Mouse (Mus musculus) embryonic facial prominence, embryonic 13.5 days (tissue): ENCODE measurements around the gene Stard9. TPM values are rescaled to one million over a fixed set of nuclear protein-coding genes. Genes with fewer than 3 reads are reported as not detected.

Experiments
- ATAC-seq: fragments of 200-750 bp; cut with Nextera tagmentation; 2 replicates; pipeline ENCODE4 v1.8.0; 2017; ENCODE audit warnings: low read depth; ENCODE audit not compliant: insufficient number of reproducible peaks, insufficient read depth, low FRiP score, low TSS enrichment
- H3K27ac ChIP-seq: fragments of 300-500 bp; sonication (generic); 2 replicates; pipeline ENCODE4 v1.5.1; 2015; ENCODE audit warnings: moderate library complexity, mild to moderate bottlenecking, inconsistent platforms
- H3K27me3 ChIP-seq: fragments of 300-500 bp; sonication (generic); 2 replicates; pipeline ENCODE4 v1.6.1; 2015; ENCODE audit warnings: mild to moderate bottlenecking, inconsistent platforms
- H3K36me3 ChIP-seq: fragments of 300-500 bp; sonication (generic); 2 replicates; pipeline ENCODE4 v1.6.1; 2015; ENCODE audit warnings: mild to moderate bottlenecking, inconsistent platforms
- H3K4me1 ChIP-seq: fragments of 300-500 bp; sonication (generic); 2 replicates; pipeline ENCODE4 v1.6.1; 2015; ENCODE audit warnings: inconsistent platforms
- H3K4me2 ChIP-seq: fragments of 300-500 bp; sonication (generic); 2 replicates; pipeline ENCODE4 v1.6.1; 2015; ENCODE audit warnings: moderate library complexity, mild to moderate bottlenecking, inconsistent platforms
- H3K4me3 ChIP-seq: fragments of 300-500 bp; sonication (generic); 2 replicates; pipeline ENCODE4 v1.5.1; 2015; ENCODE audit warnings: mild to moderate bottlenecking, inconsistent platforms
- H3K9ac ChIP-seq: fragments of 300-500 bp; sonication (generic); 2 replicates; pipeline ENCODE4 v1.6.1; 2015; ENCODE audit warnings: mild to moderate bottlenecking, inconsistent platforms
- H3K9me3 ChIP-seq: fragments of 300-500 bp; sonication (generic); 2 replicates; pipeline ENCODE4 v1.6.1; 2016; ENCODE audit warnings: inconsistent platforms
- WGBS: fragments of 180-500 bp; shearing (Covaris S2); methylation state at CpG from one replicate; pipeline ENCODE4 v1.1.7; 2015; ENCODE audit warnings: mixed read lengths; 5-methylcytosine and 5-hydroxymethylcytosine counted together
- polyA plus RNA-seq: library from polyadenylated mRNA; unstranded; fragments of >200 nt; fragmentation: Nextera tagmentation; extraction: Ambion mirVana; gene quantifications from 2 replicates; pipeline ENCODE4 v1.2.1, GENCODE M21; 2015

Stard9 gene
- polyA plus RNA-seq, 1 experiment from 2014 or later: 4.7 TPM

GRCm38 (mm10) chr2:120628076-120628865 lies 650 bp upstream of the Stard9 start:
- H3K27ac ChIP-seq: peak overlapping the region; percentile 53; the same call in 1 of the 2 replicates
- 27% methylated on average over 10 of the region's 10 CpGs for WGBS
- no peak for ATAC-seq
- H3K9ac ChIP-seq: 0 out of 2 replicates have a peak overlapping the region, but pooled peaks have one; percentile 37
- 0 out of 2 replicates have a peak, but pooled peaks cover 5% of the 10 kb centered on the region for H3K36me3 ChIP-seq
- H3K4me3 ChIP-seq: peak overlapping the region; percentile 66
- peak overlapping the region; percentile 75 for H3K4me2 ChIP-seq
- no peaks in the 10 kb centered on the region for H3K27me3 ChIP-seq
- no peaks in the 10 kb centered on the region for H3K9me3 ChIP-seq
- peaks cover 11% of the 10 kb centered on the region for H3K4me1 ChIP-seq

DNA sequence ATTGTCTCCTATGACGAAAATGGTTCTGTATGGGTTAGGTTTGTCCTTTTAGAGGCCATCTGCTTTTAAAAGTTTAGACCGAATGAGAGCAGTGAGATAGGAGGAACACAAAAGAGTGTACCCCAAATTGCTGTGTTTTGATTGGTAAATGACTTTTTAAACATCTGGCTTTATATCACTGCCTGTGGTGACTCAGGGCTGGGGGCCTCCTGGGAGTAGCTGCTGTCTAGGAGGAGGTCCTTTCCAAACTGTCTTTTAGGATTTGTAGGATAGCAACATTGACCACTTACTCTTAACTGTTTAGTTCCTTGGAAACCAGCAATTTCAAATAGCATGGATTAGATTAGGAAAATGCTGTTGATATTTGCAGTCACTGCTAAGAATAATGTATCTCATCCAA lies 1.3 kb downstream of the Stard9 start:
- Histone ChIP-seq H3K9ac (no peak overlapping the region), H3K4me1 (peaks cover 11% of the 10 kb centered on the region), H3K9me3 (no peaks in the 10 kb centered on the region), H3K4me3 (no peak overlapping the region), H3K27ac (no peak overlapping the region), H3K27me3 (no peaks in the 10 kb centered on the region), H3K4me2 (peak overlapping the region; percentile 75), H3K36me3 (peaks cover 12% of the 10 kb centered on the region)
- no peak for ATAC-seq
- 76% methylated on average over 2 of the region's 2 CpGs for WGBS

- no peak overlapping the region for H3K27ac ChIP-seq
- WGBS: 76% methylated on average over 2 of the region's 2 CpGs
- no peak overlapping the region for H3K4me2 ChIP-seq
- no peaks in the 10 kb centered on the region for H3K27me3 ChIP-seq
- no peak for ATAC-seq
- H3K36me3 ChIP-seq: peaks cover 16% of the 10 kb centered on the region
- no peak overlapping the region for H3K4me3 ChIP-seq
- no peak overlapping the region for H3K9ac ChIP-seq
- H3K9me3 ChIP-seq: no peaks in the 10 kb centered on the region
- H3K4me1 ChIP-seq: peaks cover 11% of the 10 kb centered on the region
Observed at GRCm38 (mm10) chr2:120630655-120631054, 1.7 kb downstream of the Stard9 start.

DNA sequence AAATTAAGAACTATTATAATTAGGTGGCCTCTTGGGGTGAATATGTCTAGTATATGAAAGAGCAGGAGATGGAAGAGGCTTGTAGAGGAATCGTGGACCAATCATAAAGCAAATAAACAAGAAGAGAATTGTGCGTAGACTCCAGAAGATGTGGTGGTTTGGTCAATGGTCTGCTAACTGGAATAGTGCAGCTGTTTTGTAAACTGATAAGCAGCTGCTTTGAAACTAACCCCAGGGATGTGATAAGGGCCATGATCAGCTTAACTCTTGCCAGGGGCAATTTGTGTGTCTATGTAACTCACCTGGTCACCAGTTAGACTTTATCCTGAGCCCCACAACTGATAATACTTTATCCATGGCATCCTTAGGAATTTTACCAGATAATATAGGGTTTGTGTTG lies 2.6 kb downstream of the Stard9 start:
- Histone ChIP-seq H3K9ac (no peak overlapping the region), H3K36me3 (peaks cover 16% of the 10 kb centered on the region), H3K4me3 (no peak overlapping the region), H3K27me3 (no peaks in the 10 kb centered on the region), H3K4me1 (peaks cover 11% of the 10 kb centered on the region), H3K4me2 (no peak overlapping the region), H3K27ac (no peak overlapping the region), H3K9me3 (no peaks in the 10 kb centered on the region)
- ATAC-seq: no peak
- WGBS: 87% methylated on average over 2 of the region's 2 CpGs

GRCm38 (mm10) chr2:120631957-120632356 lies 3.0 kb downstream of the Stard9 start:
- Histone ChIP-seq H3K9me3 (no peaks in the 10 kb centered on the region), H3K4me1 (peaks cover 11% of the 10 kb centered on the region), H3K27me3 (no peaks in the 10 kb centered on the region), H3K9ac (no peak overlapping the region), H3K36me3 (peaks cover 16% of the 10 kb centered on the region), H3K4me2 (no peak overlapping the region), H3K27ac (no peak overlapping the region), H3K4me3 (no peak overlapping the region)
- no peak for ATAC-seq
- 84% methylated on average over 4 of the region's 4 CpGs for WGBS

GRCm38 (mm10) chr2:120640835-120641234 lies 11.9 kb downstream of the Stard9 start:
- Histone ChIP-seq H3K27me3 (no peaks in the 10 kb centered on the region), H3K4me3 (no peak overlapping the region), H3K4me1 (no peaks in the 10 kb centered on the region), H3K27ac (no peak overlapping the region), H3K9ac (no peak overlapping the region), H3K4me2 (no peak overlapping the region), H3K9me3 (no peaks in the 10 kb centered on the region), H3K36me3 (peaks cover 6% of the 10 kb centered on the region; the same call in 1 of the 2 replicates)
- ATAC-seq: no peak
- WGBS: 91% methylated on average over 8 of the region's 8 CpGs

- no peaks in the 10 kb centered on the region for H3K27me3 ChIP-seq
- H3K36me3 ChIP-seq: peaks cover 6% of the 10 kb centered on the region; the same call in 1 of the 2 replicates
- H3K4me2 ChIP-seq: no peak overlapping the region
- H3K27ac ChIP-seq: no peak overlapping the region
- 76% methylated on average over 7 of the region's 7 CpGs for WGBS
- ATAC-seq: no peak
- H3K9ac ChIP-seq: no peak overlapping the region
- H3K4me1 ChIP-seq: peaks cover 5% of the 10 kb centered on the region; the same call in 1 of the 2 replicates
- H3K4me3 ChIP-seq: no peak overlapping the region
- H3K9me3 ChIP-seq: no peaks in the 10 kb centered on the region
Observed at GRCm38 (mm10) chr2:120643836-120644235, 14.9 kb downstream of the Stard9 start.

GRCm38 (mm10) chr2:120646777-120647176 lies 17.9 kb downstream of the Stard9 start:
- Histone ChIP-seq H3K4me3 (no peak overlapping the region), H3K4me1 (peaks cover 5% of the 10 kb centered on the region; the same call in 1 of the 2 replicates), H3K9me3 (no peaks in the 10 kb centered on the region), H3K4me2 (no peak overlapping the region), H3K27me3 (no peaks in the 10 kb centered on the region), H3K36me3 (no peaks in the 10 kb centered on the region), H3K27ac (no peak overlapping the region), H3K9ac (no peak overlapping the region)
- no peak for ATAC-seq
- 31% methylated on average over 4 of the region's 4 CpGs for WGBS

DNA sequence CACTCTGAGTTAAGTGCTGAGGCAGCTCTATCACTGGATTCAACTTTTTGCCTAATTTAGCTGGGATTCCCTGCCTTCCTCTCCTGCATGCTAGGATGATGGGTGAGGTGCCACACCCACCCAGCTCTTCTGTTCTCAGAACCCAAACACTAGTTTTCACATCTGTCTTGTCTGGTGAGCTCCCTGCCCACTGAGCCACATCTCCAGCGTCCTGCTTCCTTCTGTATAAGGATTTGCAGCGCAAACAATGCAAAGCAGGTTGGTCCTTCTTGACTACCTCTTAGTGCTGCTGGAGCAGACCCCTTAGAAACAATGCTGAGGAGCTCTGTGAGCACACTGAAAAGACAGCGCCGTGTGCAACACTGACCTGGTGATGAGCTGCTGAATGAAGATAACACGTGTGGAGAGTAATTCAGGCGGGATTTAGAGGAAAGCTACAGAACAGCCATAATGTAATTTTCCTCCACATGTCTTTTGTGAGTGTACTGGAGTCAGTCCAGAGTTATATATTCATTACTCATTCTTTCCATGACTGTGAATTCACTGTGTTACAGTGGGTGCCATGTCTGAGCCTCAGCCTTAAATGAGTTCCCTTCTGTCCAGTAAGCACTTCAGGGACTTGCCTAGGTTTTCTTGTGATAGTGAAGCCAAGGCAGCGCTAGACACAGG lies 23.5 kb downstream of the Stard9 start:
- Histone ChIP-seq H3K4me3 (no peak overlapping the region), H3K27ac (no peak overlapping the region; the same call in 1 of the 2 replicates), H3K36me3 (no peaks in the 10 kb centered on the region), H3K4me2 (no peak overlapping the region), H3K27me3 (no peaks in the 10 kb centered on the region), H3K9ac (no peak overlapping the region), H3K4me1 (no peaks in the 10 kb centered on the region), H3K9me3 (no peaks in the 10 kb centered on the region)
- ATAC-seq: no peak
- WGBS: 73% methylated on average over 7 of the region's 7 CpGs

DNA sequence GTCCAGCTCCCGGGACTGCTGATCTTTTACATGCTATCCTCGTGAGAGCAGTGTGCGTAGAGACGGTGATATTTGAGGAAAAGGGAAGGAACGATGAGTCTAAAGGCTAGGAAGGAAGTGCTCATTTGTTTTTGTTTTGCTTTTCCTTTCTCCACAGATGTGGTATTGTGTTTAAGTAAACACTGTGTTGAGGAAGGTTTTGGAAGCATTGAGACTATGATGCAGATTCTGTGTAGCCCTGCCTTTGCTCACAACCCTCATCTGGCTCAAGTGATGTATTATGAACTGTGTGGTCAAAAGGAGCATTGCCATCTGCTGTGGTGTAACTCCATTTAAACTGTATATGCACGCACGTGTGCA lies 24.0 kb downstream of the Stard9 start:
- no peak overlapping the region for H3K9ac ChIP-seq
- H3K9me3 ChIP-seq: no peaks in the 10 kb centered on the region
- H3K27me3 ChIP-seq: no peaks in the 10 kb centered on the region
- no peak overlapping the region for H3K27ac ChIP-seq
- no peak overlapping the region for H3K4me2 ChIP-seq
- ATAC-seq: no peak
- H3K4me1 ChIP-seq: no peaks in the 10 kb centered on the region
- WGBS: 76% methylated on average over 7 of the region's 7 CpGs
- H3K36me3 ChIP-seq: no peaks in the 10 kb centered on the region
- H3K4me3 ChIP-seq: no peak overlapping the region

- WGBS: 86% methylated on average over 2 of the region's 2 CpGs
- no peak overlapping the region for H3K4me3 ChIP-seq
- no peak overlapping the region for H3K27ac ChIP-seq
- no peak for ATAC-seq
- no peaks in the 10 kb centered on the region for H3K9me3 ChIP-seq
- no peaks in the 10 kb centered on the region for H3K4me1 ChIP-seq
- no peaks in the 10 kb centered on the region for H3K36me3 ChIP-seq
- no peak overlapping the region for H3K9ac ChIP-seq
- H3K27me3 ChIP-seq: no peaks in the 10 kb centered on the region
- H3K4me2 ChIP-seq: no peak overlapping the region
Observed at GRCm38 (mm10) chr2:120654693-120655092, 25.8 kb downstream of the Stard9 start.

- Histone ChIP-seq H3K9me3 (no peaks in the 10 kb centered on the region), H3K27ac (no peak overlapping the region), H3K9ac (no peak overlapping the region), H3K4me3 (no peak overlapping the region), H3K27me3 (no peaks in the 10 kb centered on the region), H3K36me3 (no peaks in the 10 kb centered on the region), H3K4me2 (no peak overlapping the region), H3K4me1 (no peaks in the 10 kb centered on the region)
- no peak for ATAC-seq
- WGBS: 90% methylated on average over 5 of the region's 5 CpGs
Observed at GRCm38 (mm10) chr2:120655905-120656304, 27.0 kb downstream of the Stard9 start.
